Mouse (Mus musculus): ENCODE data around the gene Arhgef3. TPM values are rescaled to one million over a fixed set of nuclear protein-coding genes. Genes with fewer than 3 reads are reported as not detected.

The Arhgef3 gene
- polyA plus RNA-seq, 2 experiments: 2.6 to 5.4 TPM

DNA sequence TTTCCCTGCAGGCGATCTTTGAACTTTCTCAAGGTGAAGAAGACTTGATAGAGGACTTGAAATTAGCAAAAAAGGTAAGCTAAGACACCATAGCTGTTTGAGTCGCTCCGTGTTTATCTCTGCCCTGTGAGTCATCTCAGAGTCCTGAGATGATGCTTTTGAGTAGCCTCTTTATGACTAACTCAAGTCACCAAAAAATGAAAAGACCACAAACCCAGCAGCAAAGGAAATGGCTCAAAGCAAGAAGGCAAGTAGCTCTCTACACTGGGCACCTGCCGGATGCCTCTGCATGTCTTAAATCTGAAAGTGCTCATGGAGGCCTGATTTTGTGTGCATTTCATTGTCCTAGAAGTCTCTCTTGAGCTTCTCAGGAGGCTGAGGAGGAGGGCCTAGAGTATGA lies 269.4 kb downstream of the Arhgef3 start:
- no peak overlapping the region for H3K4me2 ChIP-seq (ENCODE audit: low read depth)
- TF ChIP-seq CTCF (IDR thresholded peaks at IDR 0.05; ENCODE audit: low read depth): no peak
- TF ChIP-seq EP300 (IDR thresholded peaks at IDR 0.05; ENCODE audit: low read depth): no peak
- DNase-seq (ENCODE audit: low read depth in 3 of 3, low spot score in 3 of 3): no peak
- H3K4me1 ChIP-seq (replicated peaks; ENCODE audit: control insufficient read depth in 2 of 2, insufficient read depth in 2 of 2, low read length in 1 of 2): no peaks in the 10 kb centered on the region; a peak in 2 of 4 replicates
- no peaks in the 10 kb centered on the region for H3K36me3 ChIP-seq (replicated peaks; ENCODE audit: control insufficient read depth, insufficient read depth, low read depth)
- H3K27me3 ChIP-seq (ENCODE audit: control insufficient read depth, insufficient read depth, low read length): no peaks in the 10 kb centered on the region
- H3K27ac ChIP-seq: no peak overlapping the region
- 77% methylated on average over 4 of the region's 4 CpGs for WGBS (ENCODE audit: insufficient replicate concordance)
- H3K4me3 ChIP-seq (ENCODE audit: insufficient read depth in 1 of 2, low read depth in 2 of 2, low read length in 2 of 2): no peak overlapping the region
- ATAC-seq (ENCODE audit: insufficient read depth): no peak
- no peak overlapping the region for H3K9ac ChIP-seq (replicated peaks)
- no peaks in the 10 kb centered on the region for H3K9me3 ChIP-seq (ENCODE audit: control insufficient read depth, low read length)

DNA sequence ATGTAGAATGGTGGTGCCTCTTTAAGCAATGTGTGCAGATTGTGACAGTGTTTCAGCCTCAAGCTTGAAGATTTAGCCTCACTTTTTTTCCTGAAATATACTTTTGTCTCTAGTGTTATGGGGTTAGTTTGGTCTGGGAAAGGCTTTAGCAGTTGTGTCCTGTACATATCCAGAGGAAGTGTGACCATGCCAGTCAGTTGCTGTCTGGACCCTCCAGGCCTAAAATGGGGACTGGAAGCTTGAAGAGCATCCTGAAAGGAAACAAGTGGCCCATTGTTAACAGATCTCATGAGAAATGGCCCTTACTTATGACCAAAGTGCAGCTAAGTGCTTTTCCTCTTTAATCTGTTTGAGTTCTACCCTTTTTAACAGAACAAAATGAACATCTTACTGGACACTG lies 273.9 kb downstream of the Arhgef3 start:
- no peak overlapping the region for H3K4me2 ChIP-seq (ENCODE audit: low read depth)
- 0 out of 4 replicates have a peak, but pooled peaks cover 0 to 2% of the 10 kb centered on the region in 2 experiments for H3K4me1 ChIP-seq (replicated peaks; ENCODE audit: control insufficient read depth in 2 of 2, insufficient read depth in 2 of 2, low read length in 1 of 2)
- ATAC-seq (ENCODE audit: insufficient read depth): no peak
- no peak overlapping the region for H3K27ac ChIP-seq
- no peaks in the 10 kb centered on the region for H3K9me3 ChIP-seq (ENCODE audit: control insufficient read depth, low read length)
- no peaks in the 10 kb centered on the region for H3K27me3 ChIP-seq (ENCODE audit: control insufficient read depth, insufficient read depth, low read length)
- no peak overlapping the region for H3K4me3 ChIP-seq (ENCODE audit: insufficient read depth in 1 of 2, low read depth in 2 of 2, low read length in 2 of 2)
- DNase-seq (ENCODE audit: low read depth in 3 of 3, low spot score in 3 of 3): no peak
- TF ChIP-seq EP300 (IDR thresholded peaks at IDR 0.05; ENCODE audit: low read depth): no peak
- TF ChIP-seq CTCF (IDR thresholded peaks at IDR 0.05; ENCODE audit: low read depth): no peak
- H3K36me3 ChIP-seq (replicated peaks; ENCODE audit: control insufficient read depth, insufficient read depth, low read depth): no peaks in the 10 kb centered on the region
- H3K9ac ChIP-seq (replicated peaks): no peak overlapping the region

DNA sequence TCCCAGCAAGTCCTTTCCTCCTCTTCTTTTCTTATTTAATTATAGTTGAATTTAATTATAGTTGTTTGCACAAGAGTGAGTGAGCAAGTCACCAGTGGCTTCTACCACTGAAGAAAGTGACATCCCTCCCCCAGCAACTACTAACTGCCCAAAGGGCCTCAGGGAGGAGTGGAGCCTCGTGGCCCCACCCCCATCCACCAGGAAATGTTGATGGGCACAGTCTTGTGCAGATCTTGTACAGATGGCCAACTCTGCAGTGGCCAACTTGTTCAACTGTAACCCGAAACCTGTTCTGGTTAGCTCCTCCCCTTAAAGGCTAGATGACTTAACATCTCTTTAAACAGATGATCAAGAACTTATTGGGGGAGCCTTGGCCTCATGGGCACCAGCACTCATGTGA lies 275.0 kb downstream of the Arhgef3 start:
- no peak for ATAC-seq (ENCODE audit: insufficient read depth)
- no peak overlapping the region for H3K4me3 ChIP-seq (ENCODE audit: insufficient read depth in 1 of 2, low read depth in 2 of 2, low read length in 2 of 2)

GRCm38 (mm10) chr14:27390663-27391062 lies 276.0 kb downstream of the Arhgef3 start:
- WGBS (ENCODE audit: insufficient replicate concordance): 71% methylated on average over 7 of the region's 7 CpGs
- ATAC-seq (ENCODE audit: insufficient read depth) (no peak), DNase-seq (ENCODE audit: low read depth in 3 of 3, low spot score in 3 of 3) (no peak)
- no peaks in the 10 kb centered on the region for H3K9me3 ChIP-seq (ENCODE audit: control insufficient read depth, low read length)
- H3K4me1 ChIP-seq (replicated peaks; ENCODE audit: control insufficient read depth in 2 of 2, insufficient read depth in 2 of 2, low read length in 1 of 2): 0 out of 4 replicates have a peak, but pooled peaks cover 0 to 2% of the 10 kb centered on the region in 2 experiments
- no peaks in the 10 kb centered on the region for H3K36me3 ChIP-seq (replicated peaks; ENCODE audit: control insufficient read depth, insufficient read depth, low read depth)
- no peak overlapping the region for H3K9ac ChIP-seq (replicated peaks)
- no peak overlapping the region for H3K4me2 ChIP-seq (ENCODE audit: low read depth)
- H3K4me3 ChIP-seq (ENCODE audit: insufficient read depth in 1 of 2, low read depth in 2 of 2, low read length in 2 of 2): no peak overlapping the region
- TF ChIP-seq CTCF (IDR thresholded peaks at IDR 0.05; ENCODE audit: low read depth): no peak
- TF ChIP-seq EP300 (IDR thresholded peaks at IDR 0.05; ENCODE audit: low read depth): no peak
- H3K27ac ChIP-seq: no peak overlapping the region
- H3K27me3 ChIP-seq (ENCODE audit: control insufficient read depth, insufficient read depth, low read length): no peaks in the 10 kb centered on the region

More for the DNA sequence above, 275.0 kb downstream of the Arhgef3 start:
- 48% methylated on average over 2 of the region's 2 CpGs for WGBS (ENCODE audit: insufficient replicate concordance)
- H3K36me3 ChIP-seq (replicated peaks; ENCODE audit: control insufficient read depth, insufficient read depth, low read depth): no peaks in the 10 kb centered on the region
- no peak for TF ChIP-seq EP300 (IDR thresholded peaks at IDR 0.05; ENCODE audit: low read depth)
- TF ChIP-seq CTCF (IDR thresholded peaks at IDR 0.05; ENCODE audit: low read depth): no peak
- H3K27ac ChIP-seq: no peak overlapping the region
- DNase-seq (ENCODE audit: low read depth in 3 of 3, low spot score in 3 of 3): no peak
- no peaks in the 10 kb centered on the region for H3K27me3 ChIP-seq (ENCODE audit: control insufficient read depth, insufficient read depth, low read length)
- H3K4me2 ChIP-seq (ENCODE audit: low read depth): no peak overlapping the region
- 0 out of 4 replicates have a peak, but pooled peaks cover 0 to 2% of the 10 kb centered on the region in 2 experiments for H3K4me1 ChIP-seq (replicated peaks; ENCODE audit: control insufficient read depth in 2 of 2, insufficient read depth in 2 of 2, low read length in 1 of 2)
- H3K9me3 ChIP-seq (ENCODE audit: control insufficient read depth, low read length): no peaks in the 10 kb centered on the region
- no peak overlapping the region for H3K9ac ChIP-seq (replicated peaks)

DNA sequence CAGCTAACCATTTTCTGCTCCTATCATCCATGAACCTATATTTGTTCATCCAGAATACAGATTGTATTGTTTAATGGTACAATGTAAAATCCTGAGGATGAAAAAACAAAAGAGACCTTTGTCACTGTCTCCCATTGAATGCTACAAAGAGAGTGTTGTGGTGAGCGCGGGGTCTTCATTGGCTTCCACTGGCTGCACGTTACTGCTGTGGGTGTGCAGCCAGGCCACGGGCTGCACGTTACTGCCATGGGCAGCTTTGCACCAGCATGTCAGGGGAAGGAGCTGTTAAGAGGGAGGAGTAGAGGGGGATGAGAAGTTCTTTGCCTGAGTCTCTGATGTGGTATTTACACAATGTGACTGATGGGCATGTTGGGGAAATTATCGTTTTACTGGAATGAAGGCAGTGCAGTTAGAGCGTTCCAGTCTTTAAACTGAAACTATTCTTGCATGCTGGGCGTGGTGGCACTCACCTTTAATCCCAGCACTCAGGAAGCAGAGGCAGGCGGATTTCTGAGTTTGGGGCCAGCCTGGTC lies 277.1 kb downstream of the Arhgef3 start:
- H3K9me3 ChIP-seq (ENCODE audit: control insufficient read depth, low read length): no peaks in the 10 kb centered on the region
- no peak overlapping the region for H3K9ac ChIP-seq (replicated peaks)
- no peaks in the 10 kb centered on the region for H3K36me3 ChIP-seq (replicated peaks; ENCODE audit: control insufficient read depth, insufficient read depth, low read depth)
- H3K4me3 ChIP-seq (ENCODE audit: insufficient read depth in 1 of 2, low read depth in 2 of 2, low read length in 2 of 2): no peak overlapping the region
- H3K4me1 ChIP-seq (replicated peaks; ENCODE audit: control insufficient read depth in 2 of 2, insufficient read depth in 2 of 2, low read length in 1 of 2): 0 out of 4 replicates have a peak, but pooled peaks cover 0 to 2% of the 10 kb centered on the region in 2 experiments
- no peak overlapping the region for H3K4me2 ChIP-seq (ENCODE audit: low read depth)
- DNase-seq (ENCODE audit: low read depth in 3 of 3, low spot score in 3 of 3): no peak
- no peak for TF ChIP-seq CTCF (IDR thresholded peaks at IDR 0.05; ENCODE audit: low read depth)
- TF ChIP-seq EP300 (IDR thresholded peaks at IDR 0.05; ENCODE audit: low read depth): no peak
- no peaks in the 10 kb centered on the region for H3K27me3 ChIP-seq (ENCODE audit: control insufficient read depth, insufficient read depth, low read length)
- 70% methylated on average over 9 of the region's 9 CpGs for WGBS (ENCODE audit: insufficient replicate concordance)
- no peak overlapping the region for H3K27ac ChIP-seq
- ATAC-seq (ENCODE audit: insufficient read depth): no peak
